Comparison of ENCODE assay signal across 14 mouse cellular contexts in genomic region chr10:111918071-111918507, GRCm38 (mm10).
"Had no signal": no experiment of that assay in that cellular context is flagged by ENCODE, and none has a peak within 500 bp of the region (broad histone marks: within the 10 kb centered on the region; RNA-seq: fewer than 3 reads in every experiment).

No protein-coding gene starts in this region.

- H3K9ac ChIP-seq: limb, embryonic 12.5 days; liver, embryonic 13.5 days; liver, postnatal 0 days; lung, embryonic 15.5 days had no signal

- H3K4me3 ChIP-seq: limb, embryonic 12.5 days; liver, embryonic 13.5 days; lung, embryonic 15.5 days; megakaryocyte, embryonic 14.5 days had no signal

- H3K9me3 ChIP-seq: limb, embryonic 12.5 days; liver, embryonic 13.5 days; lung, embryonic 15.5 days had no signal

- H3K4me2 ChIP-seq: limb, embryonic 12.5 days; liver, embryonic 13.5 days; lung, embryonic 15.5 days; midbrain, embryonic 11.5 days had no signal

- DNase-seq: kidney, adult 18-20 months; kidney, postnatal 36 days; layer of hippocampus, adult 9-11 months; liver; liver, embryonic 13.5 days; liver, postnatal 0 days; lung, postnatal 14 days; thymus, adult 18-20 months; thymus, postnatal 14 days had no signal

- H3K27ac ChIP-seq: limb, embryonic 12.5 days; liver, embryonic 13.5 days; lung, embryonic 15.5 days; macrophage had no signal

- H3K36me3 ChIP-seq: limb, embryonic 12.5 days; liver, embryonic 13.5 days; lung, embryonic 15.5 days had no signal

- ATAC-seq: liver, postnatal 0 days had no signal

- H3K27me3 ChIP-seq: limb, embryonic 12.5 days; liver, embryonic 13.5 days; lung, embryonic 15.5 days; megakaryocyte, embryonic 14.5 days had no signal
